Mouse (Mus musculus) activated CD4-positive, CD25-positive, alpha-beta regulatory T cell, adult 4 months (primary cell): ENCODE data around the gene 4930535I16Rik. TPM values are rescaled to one million over a fixed set of nuclear protein-coding genes. Genes with fewer than 3 reads are reported as not detected.
"Not testable (repeated sequence)": the region's sequence is repeated elsewhere in the genome, so short reads cannot be mapped to it uniquely, and the experiment has no call there.

ENCODE experiments used
- ATAC-seq: one replicate; pipeline ENCODE4 v1.8.0; 2017
- polyA plus RNA-seq, 2 experiments: library from polyadenylated mRNA; unstranded; fragments of 100-300 nt; shearing (Covaris generic); gene quantifications; one replicate each; pipeline ENCODE4 v1.2.1; 2017

4930535I16Rik gene
- polyA plus RNA-seq: not detected

DNA sequence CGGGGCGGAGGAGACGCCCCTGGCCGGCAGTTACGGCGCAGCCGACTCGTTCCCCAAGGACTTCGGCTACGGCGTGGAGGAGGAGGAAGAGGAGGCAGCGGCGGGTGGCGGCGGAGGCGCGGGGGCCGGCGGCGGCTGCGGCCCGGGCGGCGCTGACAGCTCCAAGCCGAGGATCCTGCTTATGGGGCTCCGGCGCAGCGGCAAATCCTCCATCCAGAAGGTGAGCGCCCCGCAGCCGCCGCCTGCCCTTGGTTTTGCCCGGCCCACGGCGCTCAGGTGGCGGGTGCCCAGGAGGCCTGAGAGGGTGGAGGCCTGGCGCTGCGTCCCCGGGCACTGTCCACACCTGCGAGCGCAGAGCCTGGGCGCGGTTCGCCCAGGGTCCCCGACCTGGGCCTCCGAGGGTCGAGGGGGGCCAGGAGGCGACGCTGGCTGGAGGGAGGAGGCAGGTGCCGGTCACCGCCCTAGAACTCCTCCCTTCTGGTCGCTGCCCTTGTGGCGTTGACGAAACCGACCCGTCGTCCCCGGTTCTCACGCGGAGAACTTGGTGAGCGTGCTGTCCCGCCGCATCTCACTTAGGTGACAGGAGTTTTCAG is at the start of gene 4930535I16Rik:
Gene 4930535I16Rik, minus strand, starts transcription at position 475 of the 593 bp plus-strand sequence.
- peak; percentile 45 for ATAC-seq

DNA sequence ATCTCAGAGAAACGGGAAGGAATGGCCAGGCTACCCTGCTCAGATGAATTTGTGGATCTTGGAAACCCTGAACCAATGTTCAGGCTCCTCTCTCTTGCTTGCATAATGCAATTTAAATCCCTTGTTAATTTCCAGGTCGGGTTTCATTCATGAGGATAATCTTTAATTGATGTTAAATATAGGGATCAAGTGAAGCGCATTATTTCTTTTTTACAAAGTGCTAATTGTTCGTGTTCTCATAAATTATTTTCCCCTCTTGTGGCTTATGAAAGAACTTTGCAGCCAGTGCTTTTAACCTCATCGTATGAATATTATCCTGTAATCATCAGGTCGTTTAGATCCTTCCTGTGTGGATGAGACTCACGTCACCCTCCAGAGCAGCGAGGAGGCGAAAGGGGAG is 44.9 kb upstream of the 4930535I16Rik start:
- ATAC-seq: no peak

DNA sequence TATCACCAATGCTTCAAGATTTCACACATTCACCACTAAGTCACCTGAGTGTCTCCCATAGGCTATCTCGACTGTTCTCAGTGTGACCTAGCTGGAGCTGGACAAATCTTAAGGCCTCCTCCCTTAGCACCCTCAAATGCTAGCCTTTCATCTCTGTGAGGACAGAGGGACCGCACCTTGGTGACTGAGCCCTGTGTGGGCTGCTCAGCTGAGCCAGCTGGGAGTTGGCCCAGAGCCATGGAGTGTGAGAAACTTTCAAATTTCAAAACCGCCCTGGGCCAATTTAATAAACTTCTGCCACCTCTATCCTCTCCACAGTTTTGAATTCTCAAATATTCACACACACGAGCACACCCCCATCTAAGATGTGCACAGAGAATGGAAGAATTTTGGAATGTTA is 43.1 kb upstream of the 4930535I16Rik start:
- no peak for ATAC-seq

DNA sequence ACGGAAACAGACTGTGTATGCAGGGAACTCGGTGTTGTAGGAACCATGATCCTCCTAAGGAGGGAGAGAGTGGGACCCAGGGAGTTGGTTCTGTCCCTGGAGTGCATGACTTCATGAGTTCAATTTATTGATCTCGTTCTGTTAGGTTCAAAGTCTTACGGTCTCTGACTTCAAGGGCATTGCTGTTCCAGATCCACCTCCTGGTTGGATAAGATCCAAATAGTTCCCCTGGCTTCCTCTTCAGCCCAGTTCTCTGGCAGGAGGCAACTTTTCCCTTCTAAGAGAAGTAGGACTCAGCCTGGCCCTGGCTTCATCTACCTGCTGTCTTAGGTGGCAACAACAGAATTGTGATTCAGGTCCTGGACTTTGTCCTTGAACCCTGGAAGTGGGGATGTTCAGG is 40.1 kb upstream of the 4930535I16Rik start:
- no peak for ATAC-seq

DNA sequence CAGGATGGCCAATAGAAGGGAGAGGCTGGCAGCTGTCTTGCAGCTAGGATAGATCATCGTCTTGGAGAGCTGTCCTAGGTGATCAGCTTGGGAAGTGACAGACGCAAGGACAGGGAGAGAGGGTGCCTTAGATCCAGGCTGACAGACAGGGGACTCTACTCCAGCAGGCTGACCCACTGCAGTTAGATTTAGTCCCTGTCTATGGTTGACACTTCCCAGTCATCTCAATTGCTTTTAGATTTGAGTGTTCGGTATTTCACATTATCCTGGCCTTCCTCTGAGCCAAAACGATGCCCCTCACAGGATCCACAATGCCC is 39.6 kb upstream of the 4930535I16Rik start:
- no peak for ATAC-seq

DNA sequence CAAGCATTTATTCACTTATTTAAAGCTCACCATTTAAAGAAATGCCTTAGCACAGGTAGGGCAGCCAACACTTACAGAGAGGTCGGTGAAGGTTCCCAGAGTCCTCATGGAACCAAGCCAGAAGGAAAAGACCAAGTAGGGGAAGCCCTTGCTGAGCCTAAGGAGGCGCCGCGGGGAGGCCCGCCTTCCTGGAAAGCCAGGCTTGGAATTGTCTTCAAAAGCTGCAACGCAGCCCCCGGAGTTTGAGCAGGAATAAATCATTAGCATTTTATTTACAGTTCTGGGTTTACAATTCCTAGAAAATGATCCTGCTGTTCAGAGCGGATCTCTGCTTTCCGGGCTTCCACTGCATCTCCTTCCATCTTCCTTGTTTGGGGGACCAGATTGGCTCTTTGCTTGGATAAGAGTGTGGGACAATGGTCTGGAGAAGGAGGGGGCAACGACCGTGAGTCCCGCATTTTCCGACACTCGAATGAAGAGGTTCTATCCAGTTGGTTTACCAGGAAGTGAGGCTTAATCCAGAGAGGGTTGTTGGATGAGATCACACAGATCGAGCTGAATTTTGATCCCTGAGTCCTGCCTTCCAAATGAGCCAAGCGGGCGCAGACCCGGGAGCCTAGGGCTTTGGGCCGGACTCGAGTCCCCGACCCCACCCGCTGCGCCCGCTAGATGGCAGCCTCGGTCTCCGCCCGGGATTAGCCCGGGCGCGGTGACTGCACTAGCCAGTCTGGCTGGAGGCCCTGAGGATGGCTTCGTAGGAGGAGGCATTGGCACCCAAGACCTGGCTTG is 39.1 kb upstream of the 4930535I16Rik start:
- ATAC-seq: no peak

DNA sequence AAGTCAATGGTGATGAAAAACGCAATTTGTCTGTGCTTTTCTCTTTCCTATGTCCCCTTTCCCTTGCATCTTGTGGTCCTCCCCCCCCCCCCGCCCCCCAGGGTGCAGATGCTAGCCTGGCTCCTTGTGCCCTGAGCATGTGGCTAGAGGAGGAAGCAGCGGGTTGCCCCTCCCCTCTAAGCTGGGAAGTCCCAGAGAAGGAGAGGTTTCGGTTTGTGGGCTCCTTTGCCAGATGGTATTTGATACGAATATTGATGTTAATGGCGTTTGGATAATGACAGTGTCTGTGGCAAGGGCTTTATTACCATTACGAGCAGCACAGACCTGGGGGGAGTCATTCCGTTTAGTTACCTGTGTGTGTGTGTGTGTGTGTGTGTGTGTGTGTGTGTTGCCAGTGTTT is 34.2 kb upstream of the 4930535I16Rik start:
- ATAC-seq: peak; percentile 65

DNA sequence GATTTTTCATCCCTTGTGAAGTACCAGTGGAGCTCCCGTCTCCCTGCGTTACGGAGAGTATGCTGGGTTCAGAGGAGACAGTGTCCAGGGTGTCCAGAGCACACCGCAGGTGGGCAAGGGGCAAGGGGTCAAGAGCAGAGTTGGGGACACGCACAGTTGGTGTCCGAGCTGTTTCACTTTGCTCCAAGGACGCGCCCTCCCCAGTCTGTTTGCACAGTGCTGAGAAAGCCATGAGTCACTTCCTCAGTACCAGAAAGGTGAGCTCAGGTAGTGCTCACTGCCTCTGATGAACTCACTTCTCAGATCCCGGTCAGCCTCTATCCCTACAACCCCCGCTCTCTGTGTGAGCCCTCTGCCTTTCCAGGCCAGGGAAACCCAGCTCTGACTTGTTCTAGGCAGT is 31.8 kb upstream of the 4930535I16Rik start:
- ATAC-seq: no peak

DNA sequence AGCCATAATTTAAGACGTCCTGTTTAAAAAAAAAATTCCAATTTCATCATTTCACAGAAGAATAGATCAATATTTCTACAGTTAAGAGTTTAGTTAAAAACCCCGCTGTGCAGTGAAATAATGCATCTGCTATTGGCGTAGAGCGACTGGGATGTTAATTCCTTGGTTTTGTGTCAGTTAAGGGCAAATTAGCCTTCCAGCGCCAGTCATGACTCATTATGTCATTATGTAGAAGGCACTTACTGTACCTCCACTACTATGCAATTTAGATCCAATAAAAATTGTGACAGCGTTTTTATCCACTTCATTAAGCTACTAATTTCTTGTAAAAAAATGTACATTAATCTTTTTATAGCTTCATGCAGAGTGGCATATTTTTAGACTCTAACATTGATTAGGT is 31.1 kb upstream of the 4930535I16Rik start:
- no peak for ATAC-seq

DNA sequence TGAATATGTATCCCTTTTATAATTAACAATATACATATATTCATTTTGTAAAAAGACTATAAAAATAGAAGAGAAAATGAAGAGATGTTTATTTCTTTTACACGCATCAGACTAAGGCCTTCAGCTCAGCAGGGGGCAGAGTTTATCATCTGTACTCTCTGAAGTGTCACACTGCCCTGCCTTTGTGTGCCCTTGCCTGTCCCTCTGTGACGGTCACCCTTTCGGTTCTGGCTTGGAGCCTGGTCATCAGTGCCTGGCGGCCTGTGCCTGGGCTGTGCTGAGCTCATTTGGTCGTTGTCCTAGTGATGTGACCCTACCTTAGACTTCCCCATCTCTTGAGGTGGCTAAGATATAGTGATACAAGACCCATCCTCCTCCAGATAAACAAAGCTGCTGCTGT is 29.3 kb upstream of the 4930535I16Rik start:
- no peak for ATAC-seq

DNA sequence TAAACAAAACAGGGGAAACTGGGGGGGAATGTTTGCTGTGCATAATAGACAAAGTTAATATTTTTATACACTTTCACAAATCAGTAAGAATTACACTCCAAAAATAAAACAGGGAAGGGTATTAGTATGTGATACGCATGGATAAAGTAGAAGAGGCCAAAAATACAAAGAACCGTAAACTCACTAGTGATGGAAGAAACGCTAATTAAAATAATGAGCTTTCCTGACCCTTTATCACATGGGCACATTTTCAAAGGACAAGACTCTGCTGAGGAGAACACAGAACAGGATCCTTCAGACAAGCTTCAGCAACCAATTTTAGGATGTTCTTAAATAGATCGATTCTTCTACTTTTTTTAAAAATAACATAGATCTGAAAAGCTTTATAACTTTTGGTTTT is 28.9 kb upstream of the 4930535I16Rik start:
- ATAC-seq: no peak

DNA sequence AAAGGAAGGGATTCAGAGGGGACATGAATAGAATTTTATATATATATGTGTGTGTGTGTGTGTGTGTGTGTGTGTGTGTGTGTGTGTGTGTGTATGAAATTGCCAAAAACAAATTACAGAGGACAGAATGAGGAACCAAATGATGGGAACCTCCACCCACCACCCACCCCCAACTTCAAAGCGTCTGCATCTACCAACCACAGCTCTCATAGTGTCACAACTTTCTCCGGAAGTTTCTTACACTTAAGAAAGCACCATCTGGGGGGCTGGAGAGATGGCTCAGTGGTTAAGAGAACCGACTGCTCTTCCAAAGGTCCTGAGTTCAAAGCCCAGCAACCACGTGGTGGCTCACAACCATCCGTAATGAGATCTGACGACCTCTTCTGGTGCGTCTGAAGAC is 23.1 kb upstream of the 4930535I16Rik start:
- ATAC-seq: not testable (repeated sequence)

DNA sequence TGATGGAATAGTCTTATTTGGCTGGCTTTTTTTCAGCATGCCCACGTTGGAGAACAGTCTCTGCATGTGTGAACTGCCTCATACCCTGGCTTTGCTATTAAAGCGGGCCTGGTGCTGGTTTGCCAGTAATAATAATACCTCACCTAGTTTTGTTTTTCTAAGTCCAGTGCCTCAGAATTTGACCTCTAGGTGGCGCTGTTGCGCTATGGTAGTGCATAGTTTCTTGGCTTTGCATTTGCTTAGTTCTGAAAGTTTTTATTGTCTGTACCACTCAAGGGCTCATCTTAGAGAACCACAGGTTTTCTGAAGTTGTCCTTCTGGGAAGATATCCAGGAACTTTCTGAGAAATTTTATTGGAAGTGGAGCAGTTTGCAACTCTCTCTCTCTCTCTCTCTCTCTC is 22.0 kb upstream of the 4930535I16Rik start:
- no peak for ATAC-seq

DNA sequence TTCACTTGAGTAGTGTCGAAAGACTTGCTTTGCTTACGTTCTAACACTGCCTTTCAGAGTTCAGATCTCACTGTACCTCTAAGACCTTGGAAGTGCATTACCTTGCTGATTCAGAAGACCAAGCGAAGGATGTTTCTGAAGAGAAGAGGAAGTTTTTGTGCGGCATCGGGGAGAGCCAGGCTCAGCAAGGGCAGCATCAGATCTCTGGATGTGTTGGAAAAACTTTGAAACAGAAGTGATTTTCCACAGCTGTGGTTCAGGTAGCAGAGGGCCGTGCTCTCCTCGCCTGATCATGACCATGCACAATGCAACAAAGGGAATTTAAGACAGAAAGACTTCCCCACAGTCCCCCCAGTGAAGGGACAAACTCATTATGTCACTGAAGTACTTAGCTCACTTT is 18.2 kb upstream of the 4930535I16Rik start:
- no peak for ATAC-seq

DNA sequence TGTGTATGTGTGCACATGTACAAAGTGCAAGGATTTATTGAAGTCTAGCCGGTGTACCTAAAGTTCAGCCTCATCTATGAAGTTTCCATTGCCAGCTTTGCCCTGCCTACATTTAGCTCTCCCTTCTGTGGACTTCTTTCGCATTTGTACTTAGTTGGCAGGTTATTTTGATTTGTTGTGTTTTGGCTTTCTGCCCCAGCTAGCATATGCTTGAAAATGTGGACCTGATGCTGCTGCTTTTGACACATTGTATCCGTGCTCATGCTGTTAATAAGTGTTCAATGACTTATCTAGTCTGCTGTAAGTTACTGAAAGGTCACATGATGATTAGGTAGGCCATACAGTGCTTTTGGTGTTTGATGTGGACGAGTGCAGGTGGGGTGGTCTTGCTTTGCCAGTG is 16.5 kb upstream of the 4930535I16Rik start:
- no peak for ATAC-seq

DNA sequence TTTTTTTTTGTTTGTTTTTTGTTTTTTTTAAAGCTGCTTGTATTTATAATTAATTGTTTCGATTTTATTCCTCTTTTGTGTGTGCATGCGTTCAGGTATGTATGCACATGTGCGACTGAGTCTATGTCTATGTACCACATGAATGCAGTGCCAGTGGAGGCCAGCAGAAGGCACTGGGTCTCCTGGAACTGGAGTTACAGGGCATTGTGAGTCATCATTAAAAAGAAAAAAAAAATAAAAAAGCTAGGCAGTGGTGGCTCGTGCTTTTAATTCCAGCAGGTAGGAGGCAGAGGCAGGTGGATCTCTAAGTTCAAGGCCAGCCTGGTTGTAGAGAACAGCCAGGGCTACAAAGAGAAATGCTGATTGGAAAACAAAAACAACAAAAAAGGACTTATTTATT is 12.2 kb upstream of the 4930535I16Rik start:
- no peak for ATAC-seq

DNA sequence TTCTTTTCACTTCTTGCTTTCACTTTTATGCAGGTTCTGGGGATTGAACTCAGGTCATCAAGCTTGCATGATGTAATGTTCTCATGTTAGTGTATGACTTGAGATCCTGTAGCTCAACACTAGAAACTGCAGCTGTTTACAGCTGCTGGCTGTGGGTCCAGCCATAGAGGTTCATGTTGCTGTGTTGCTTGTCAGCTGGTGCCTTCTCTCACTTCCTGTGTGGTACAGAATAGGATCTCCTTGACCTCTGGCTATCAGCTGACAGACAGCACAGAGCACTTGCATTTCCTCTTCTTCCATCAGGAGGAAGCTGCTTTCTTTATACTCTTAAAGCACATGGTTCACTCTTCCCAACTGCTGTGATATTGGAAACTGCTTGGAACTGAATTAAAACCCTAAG is 10.1 kb upstream of the 4930535I16Rik start:
- no peak for ATAC-seq

DNA sequence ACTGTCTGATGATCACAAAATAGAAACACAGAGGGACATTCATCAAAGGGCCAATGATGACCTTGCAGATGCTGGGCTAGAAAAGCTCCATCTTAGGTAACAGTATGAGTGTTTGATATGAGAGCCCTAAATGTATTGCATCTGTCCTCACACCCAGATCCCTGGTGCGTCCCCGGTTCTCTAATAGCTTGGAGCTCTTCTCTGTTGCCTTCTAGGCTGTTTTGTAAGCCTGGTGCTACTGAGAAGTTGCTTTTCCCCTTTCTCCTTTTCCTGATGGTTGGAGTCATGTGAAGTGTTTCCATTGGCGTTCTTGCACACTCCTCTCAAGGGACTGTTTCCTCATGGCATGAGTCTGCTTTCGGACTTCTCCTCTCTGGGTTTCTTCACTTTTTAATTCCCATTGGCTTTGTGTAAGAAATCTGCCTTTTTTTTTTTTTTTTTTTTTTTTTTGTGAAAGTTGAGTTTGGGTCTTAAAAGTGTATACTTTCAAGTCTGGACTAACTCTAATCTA is 3.3 kb upstream of the 4930535I16Rik start:
- no peak for ATAC-seq

DNA sequence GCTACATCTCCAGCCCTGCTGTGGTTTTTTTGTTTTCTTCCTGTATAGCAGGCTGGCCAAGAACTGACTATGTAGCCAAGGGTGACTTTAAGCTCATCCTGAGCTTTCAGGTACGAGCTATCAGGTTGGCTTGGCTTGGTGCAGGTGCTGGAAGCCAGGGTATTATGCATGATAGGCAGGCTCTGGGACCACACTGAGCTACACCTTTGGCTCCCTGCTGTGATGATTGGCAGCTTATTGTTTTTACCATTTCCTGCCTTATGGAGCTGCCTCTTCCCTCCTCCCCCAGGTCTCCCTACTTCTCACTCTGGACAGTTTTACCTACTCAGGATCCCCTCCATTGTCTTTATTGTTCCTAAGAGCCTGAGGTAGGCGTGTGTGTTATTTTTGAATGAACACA is 1.0 kb upstream of the 4930535I16Rik start:
- no peak for ATAC-seq

DNA sequence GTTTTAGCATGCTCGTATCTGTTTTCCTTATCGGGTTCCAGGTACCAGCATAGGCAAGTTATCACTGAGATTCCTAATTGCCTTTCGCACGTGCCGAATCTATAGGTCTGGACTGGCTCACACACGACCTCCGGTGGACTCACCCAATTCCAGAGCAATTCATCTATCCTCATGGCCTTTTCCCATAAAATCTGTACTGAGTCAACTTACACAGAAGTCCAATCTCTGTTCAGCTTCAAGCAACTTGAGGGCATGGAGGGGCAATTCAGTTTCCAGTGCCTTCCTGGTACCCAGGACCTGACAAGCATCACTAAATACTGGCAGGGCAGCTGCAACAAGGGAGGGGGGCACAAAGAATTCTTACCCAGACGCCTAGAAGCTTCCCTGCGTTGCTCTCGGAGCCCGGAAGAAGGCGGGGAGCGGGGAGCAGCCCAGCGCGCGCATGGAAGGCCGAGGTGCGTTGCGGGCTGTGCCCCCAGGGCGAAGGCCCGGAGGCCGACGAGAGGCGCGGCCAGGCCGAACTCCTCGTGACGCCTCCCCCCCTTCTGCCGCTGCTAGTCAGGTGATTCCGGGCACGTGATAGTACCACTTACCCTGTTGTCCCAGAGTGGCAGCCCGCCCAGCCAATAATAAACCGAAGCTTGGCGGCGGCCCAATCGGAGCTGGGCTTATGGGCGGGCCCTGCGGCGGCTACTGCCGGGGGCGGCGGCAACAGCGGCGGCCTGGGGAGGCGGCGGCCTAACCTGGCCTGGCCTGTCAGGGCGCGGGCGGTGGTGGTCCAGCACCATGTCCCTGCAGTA is 874 bp downstream of the 4930535I16Rik start, which contains the start of gene Rragc:
Gene Rragc, plus strand, starts transcription at position 699 of the 800 bp plus-strand sequence.
- peak; percentile 99 for ATAC-seq

DNA sequence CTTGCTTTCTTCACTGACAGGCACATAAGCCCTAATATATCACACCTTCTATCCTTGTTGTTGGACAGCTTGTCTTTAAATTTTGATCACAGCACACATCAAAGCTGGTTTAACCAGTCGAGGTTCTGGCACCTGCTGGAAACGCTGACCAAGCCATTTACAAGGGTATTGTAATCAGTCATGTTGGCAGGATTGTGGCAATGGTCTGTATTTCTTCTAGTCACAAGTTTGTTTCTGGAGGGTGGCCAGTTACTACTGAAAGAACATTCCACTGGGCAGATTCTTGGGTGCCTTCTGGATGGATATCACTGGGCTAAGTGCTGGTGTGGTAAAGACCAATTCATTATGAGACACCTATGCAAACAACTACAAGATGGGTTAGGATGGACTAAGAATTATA is 5.4 kb downstream of the 4930535I16Rik start:
- no peak for ATAC-seq

DNA sequence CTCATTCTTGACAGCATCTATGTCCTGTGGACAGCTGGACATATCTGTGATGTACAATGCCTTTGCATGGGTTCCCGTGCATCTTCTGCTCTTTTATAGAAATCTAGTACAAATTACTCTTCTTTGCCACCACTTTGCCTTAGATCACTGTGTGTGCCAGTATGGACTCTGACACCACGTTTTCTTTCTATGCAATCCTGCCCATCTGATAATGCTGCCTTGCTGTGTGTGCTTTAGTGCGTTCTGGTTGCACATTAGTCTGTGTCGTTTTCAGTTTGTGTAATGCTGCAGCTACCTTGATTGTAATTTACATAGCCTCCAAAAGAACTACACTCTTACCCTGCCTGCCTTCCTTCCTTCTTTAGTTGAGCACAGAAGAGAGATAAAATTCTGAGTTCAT is 6.3 kb downstream of the 4930535I16Rik start:
- ATAC-seq: no peak

DNA sequence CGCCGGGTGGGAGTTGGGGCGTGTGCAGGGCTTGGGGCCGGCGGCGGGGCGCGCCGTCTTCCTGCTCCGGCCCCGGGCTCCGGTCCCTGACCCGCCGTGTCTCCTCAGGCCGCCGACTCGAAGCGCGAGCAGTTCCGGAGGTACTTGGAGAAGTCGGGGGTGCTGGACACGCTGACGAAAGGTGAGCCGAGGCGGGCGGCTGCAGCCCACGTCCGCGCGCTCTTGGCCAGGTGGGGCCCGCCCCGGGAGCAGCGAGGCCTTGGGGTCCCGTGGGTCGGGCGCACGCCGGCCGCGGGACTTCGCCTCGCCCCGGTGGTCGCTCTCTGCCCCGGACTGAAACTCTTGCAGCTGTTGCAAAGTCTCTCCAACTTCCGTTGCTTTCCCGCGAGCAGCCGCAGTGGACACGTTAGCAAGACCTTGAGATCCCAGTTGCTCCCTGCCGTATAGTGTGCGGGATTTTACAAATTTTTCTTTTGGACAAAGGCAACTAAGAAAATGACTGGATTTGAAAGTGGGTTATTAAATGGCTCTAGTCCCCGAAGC is 12.6 kb downstream of the 4930535I16Rik start:
- ATAC-seq: no peak
